Mouse (Mus musculus) kidney, adult 18-20 months (tissue): ENCODE results near the gene Tmtc2.

Experiments
- DNase-seq: peaks from one replicate; pipeline ENCODE4 v3.0.0; 2021

Gene Tmtc2

GRCm38 (mm10) chr10:105573908-105574694, at the start of gene Tmtc2:
TSS of gene Tmtc2 (minus strand) at chr10:105574451.
- peak; percentile 89 for DNase-seq

GRCm38 (mm10) chr10:105612117-105612516, 37.9 kb upstream of the Tmtc2 start:
- no peak for DNase-seq

DNA sequence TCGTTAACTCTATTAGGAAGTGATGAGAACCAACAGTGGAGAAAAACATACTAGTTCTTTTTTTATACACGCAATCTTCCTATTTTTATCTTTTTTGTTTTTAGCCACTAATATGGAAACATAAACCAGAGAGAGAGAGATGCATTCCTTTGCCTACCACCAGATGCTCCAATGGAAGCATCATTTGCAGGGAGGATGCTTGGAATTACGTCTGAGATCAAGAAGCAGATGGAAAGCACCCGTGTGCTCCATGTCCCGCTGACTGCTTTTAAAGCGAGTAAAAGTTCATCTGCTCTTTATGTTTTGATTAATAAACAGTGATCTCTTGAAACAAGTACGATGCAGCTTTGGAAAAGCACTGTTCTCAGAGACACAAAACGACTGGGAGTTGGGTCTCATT, 24.6 kb upstream of the Tmtc2 start:
- DNase-seq, result no peak

- no peak for DNase-seq
These were observed 23.0 kb upstream of the Tmtc2 start for GRCm38 (mm10) chr10:105597226-105597625.

GRCm38 (mm10) chr10:105595480-105596102, 21.3 kb upstream of the Tmtc2 start:
- no peak for DNase-seq

- no peak for DNase-seq
These were observed 13.9 kb upstream of the Tmtc2 start for GRCm38 (mm10) chr10:105588141-105588540.

- DNase-seq, result no peak
These were observed 5.1 kb upstream of the Tmtc2 start for GRCm38 (mm10) chr10:105579318-105579717.

- DNase-seq, result no peak
These were observed 4.1 kb upstream of the Tmtc2 start for GRCm38 (mm10) chr10:105578291-105578845.

GRCm38 (mm10) chr10:105574695-105575660, 727 bp upstream of the Tmtc2 start:
- DNase-seq, result peak; percentile 92

- peak; percentile 43 for DNase-seq
These were observed 844 bp downstream of the Tmtc2 start for GRCm38 (mm10) chr10:105573306-105573907.

GRCm38 (mm10) chr10:105572829-105573228, 1.4 kb downstream of the Tmtc2 start:
- peak; percentile 8 for DNase-seq

- DNase-seq, result no peak
These were observed 1.9 kb downstream of the Tmtc2 start for GRCm38 (mm10) chr10:105572301-105572700.

DNA sequence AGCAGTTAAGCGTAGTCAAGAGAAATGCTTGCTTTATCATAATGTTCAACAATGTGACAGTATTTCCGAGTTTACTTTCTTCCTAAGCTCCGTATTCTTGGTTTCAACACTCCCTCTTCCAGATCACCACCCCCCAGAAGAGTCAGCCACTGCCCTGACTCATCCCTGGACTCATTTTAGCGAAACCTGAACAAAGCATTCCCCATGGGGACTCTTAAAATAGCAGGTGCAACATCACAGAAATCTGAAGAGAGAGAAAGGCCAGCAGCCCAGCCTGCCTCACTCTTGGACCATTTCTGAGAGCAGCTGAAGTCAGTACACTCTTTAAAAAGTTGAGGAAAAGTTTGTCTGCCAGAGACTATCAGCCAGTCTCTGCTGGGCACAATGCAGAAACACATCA, 2.4 kb downstream of the Tmtc2 start:
- no peak for DNase-seq

- DNase-seq, result no peak
These were observed 3.2 kb downstream of the Tmtc2 start for GRCm38 (mm10) chr10:105571019-105571418.

GRCm38 (mm10) chr10:105569573-105569972, 4.7 kb downstream of the Tmtc2 start:
- DNase-seq, result no peak

- DNase-seq, result no peak
These were observed 6.3 kb downstream of the Tmtc2 start for GRCm38 (mm10) chr10:105567825-105568531.

DNA sequence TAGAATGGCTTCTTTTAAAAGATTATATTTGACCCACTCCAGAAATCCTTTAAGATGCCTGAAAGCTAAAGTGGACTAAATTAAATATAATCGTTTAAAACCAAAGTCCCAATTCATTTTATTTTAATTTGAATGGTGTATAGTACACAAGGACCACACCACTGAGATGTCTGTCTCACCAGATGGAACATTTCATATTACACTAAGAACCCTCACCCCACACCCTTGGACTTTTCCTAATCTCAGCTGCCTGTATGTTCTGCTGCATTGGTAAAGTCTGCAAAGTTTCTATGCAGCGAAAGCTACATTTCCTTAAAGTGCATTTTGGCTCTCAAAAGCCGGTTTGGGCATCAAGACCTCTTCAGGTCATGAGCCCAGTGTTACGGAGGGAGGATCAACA, 12.7 kb downstream of the Tmtc2 start:
- no peak for DNase-seq

DNA sequence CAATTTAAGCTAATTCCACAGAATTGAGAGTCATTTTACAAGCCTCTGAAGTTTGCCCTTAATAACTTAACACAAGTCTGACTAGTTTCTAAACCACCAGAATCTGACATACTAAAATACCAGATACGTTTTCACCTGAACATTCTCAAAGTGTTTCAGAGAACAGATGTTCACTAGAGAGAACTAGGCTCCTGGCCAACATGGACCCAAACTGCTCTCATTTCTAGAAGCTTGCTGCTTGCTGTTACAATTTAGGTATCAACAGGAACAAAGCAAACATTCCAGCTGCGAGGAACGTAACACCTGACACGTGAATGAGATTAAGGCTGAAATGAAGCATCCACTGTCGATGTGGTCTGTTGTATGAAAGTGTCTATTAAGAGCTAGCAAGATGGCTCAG, 16.7 kb downstream of the Tmtc2 start:
- no peak for DNase-seq

DNA sequence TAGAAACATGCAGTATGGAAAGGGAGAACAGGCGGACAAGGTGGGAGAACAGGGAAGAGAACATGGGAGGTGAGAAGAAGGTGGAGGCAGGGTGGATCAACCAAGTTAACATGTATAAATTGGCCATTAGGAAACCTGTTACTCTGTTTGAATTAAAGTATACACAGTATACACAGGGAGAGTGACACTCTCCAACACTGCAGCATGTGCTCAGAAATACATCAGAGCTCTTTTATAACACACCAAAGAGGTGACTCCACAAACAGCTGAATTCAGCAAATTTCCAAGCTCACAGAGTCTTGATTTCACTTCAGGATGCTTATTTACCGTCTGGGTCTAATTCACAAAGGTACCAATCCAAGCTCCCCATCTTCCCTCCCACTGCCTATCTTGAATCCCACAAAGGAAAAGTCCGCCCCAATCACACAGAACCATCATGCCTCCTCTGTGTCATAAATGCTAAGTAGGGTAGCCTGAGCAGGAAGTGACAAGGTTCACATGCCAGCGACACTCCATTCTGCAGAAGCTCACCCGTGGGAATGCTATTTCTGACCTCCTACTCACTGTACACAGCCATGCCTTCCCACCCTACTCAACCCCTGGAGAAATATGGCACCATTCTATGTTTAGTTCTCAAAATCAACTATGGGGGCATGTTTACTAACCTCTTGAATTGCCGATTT, 17.2 kb downstream of the Tmtc2 start:
- no peak for DNase-seq

DNA sequence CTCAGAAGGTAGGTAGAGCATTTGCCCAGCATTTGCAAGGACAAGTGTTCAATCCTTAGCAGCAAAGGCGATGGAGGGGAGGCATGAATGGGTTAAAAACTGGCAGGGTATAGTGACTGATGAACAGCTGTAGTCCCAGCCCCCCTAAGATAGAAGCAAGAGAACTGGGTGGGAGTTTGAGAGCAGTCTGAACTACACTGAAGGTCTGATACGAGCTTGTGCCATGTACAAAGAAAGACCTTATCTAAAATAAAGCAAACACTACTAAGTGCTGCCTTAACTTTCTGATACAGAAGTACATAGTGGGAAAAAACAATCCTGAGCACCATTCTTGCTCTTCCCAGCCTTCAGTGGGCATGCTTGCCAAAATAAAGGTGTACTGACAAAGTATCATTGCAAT, 20.1 kb downstream of the Tmtc2 start:
- DNase-seq, result no peak

DNA sequence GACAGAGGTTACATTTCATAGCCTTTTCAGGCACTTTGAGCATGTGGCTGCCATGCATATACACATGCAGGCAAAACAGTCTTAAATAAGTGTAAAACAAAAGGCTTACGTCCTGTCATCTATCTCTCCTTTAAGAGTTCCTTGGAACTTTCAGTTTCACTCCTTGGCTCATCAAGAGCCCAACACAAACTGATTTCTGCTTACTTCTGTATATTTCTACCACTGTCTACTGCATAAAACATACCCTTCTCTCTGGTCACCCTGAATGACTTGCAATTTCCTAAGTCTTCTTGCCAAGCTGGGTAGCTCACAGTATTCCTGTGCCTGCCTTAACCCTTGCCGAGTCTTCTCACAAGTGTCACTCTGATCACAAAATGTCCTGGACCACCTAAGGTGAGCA, 26.2 kb downstream of the Tmtc2 start:
- no peak for DNase-seq
